Mouse (Mus musculus) forebrain, postnatal 0 days (tissue): ENCODE data around the gene Ptpn13. TPM values are rescaled to one million over a fixed set of nuclear protein-coding genes. Genes with fewer than 3 reads are reported as not detected.
A peak's percentile ranks its signal among the peaks of the same experiment; 100 is the strongest.

ENCODE experiments used
- ATAC-seq: fragments of 200-750 bp; cut with Nextera tagmentation; 2 replicates; pipeline ENCODE4 v1.8.0; 2017; ENCODE audit warnings: mild to moderate bottlenecking, moderate library complexity
- DNase-seq: peaks from one replicate; pipeline ENCODE4 v3.0.0-alpha.2; 2015
- H3K27ac ChIP-seq: fragments of 300-500 bp; sonication (generic); 2 replicates; pipeline ENCODE4 v1.5.1; 2014; ENCODE audit warnings: low read depth, mild to moderate bottlenecking, antibody characterized with exemption, low read length, moderate library complexity, mixed read lengths
- H3K27me3 ChIP-seq: fragments of 300-500 bp; sonication (generic); 2 replicates; pipeline ENCODE4 v1.6.1; 2014; ENCODE audit warnings: mild to moderate bottlenecking, low read length, mixed read lengths; ENCODE audit not compliant: insufficient read depth
- H3K36me3 ChIP-seq: fragments of 300-500 bp; sonication (generic); 2 replicates; pipeline ENCODE4 v1.6.1; 2014; ENCODE audit warnings: mild to moderate bottlenecking, moderate library complexity; ENCODE audit not compliant: insufficient read depth
- H3K4me1 ChIP-seq: fragments of 300-500 bp; sonication (generic); 2 replicates; pipeline ENCODE4 v1.6.1; 2014; ENCODE audit warnings: antibody characterized with exemption; ENCODE audit not compliant: insufficient read depth
- H3K4me2 ChIP-seq: fragments of 300-500 bp; sonication (generic); 2 replicates; pipeline ENCODE4 v1.6.1; 2014; ENCODE audit warnings: low read depth, mild to moderate bottlenecking, moderate library complexity
- H3K4me3 ChIP-seq: fragments of 300-500 bp; sonication (generic); 2 replicates; pipeline ENCODE4 v1.5.1; 2014; ENCODE audit warnings: low read depth, low read length, mixed read lengths
- H3K9ac ChIP-seq: fragments of 300-500 bp; sonication (generic); 2 replicates; pipeline ENCODE4 v1.6.1; 2014; ENCODE audit warnings: mild to moderate bottlenecking
- H3K9me3 ChIP-seq: fragments of 300-500 bp; sonication (generic); 2 replicates; pipeline ENCODE4 v1.6.1; 2016; ENCODE audit warnings: low read length
- CTCF ChIP-seq: sonication (generic); IDR thresholded peaks from 2 replicates; pipeline ENCODE4 v1.5.1; 2016; ENCODE audit warnings: antibody characterized with exemption, control low read depth, low read depth
- WGBS: fragments of 180-500 bp; shearing (Covaris S2); extraction: QIAGEN DNeasy Blood & Tissue Kit; methylation state at CpG from one replicate; pipeline ENCODE4 v1.1.7; 2014; 5-methylcytosine and 5-hydroxymethylcytosine counted together
- polyA plus RNA-seq: library from polyadenylated mRNA; unstranded; fragments of >200 nt; fragmentation: Nextera tagmentation; extraction: Ambion mirVana; gene quantifications from 2 replicates; pipeline ENCODE4 v1.2.1, GENCODE M21; 2015
- total RNA-seq: library from RNA; depleted of rRNA; stranded (reverse); fragments of >200 nt; gene quantifications from 2 replicates; pipeline ENCODE4 v1.2.3, GENCODE M21; 2014

Gene Ptpn13
- total and polyA plus RNA-seq, 2 experiments from 2014 or later: 1.8 to 16.2 TPM

- TF ChIP-seq CTCF: no peak
- H3K4me2 ChIP-seq: no peak overlapping the region
- DNase-seq (no peak), ATAC-seq (no peak)
- no peak overlapping the region for H3K9ac ChIP-seq
- H3K4me3 ChIP-seq: no peak overlapping the region
- no peaks in the 10 kb centered on the region for H3K27me3 ChIP-seq
- no peaks in the 10 kb centered on the region for H3K36me3 ChIP-seq
- H3K4me1 ChIP-seq: no peaks in the 10 kb centered on the region
- WGBS: 31% methylated on average over 8 of the region's 8 CpGs
- no peak overlapping the region for H3K27ac ChIP-seq
- H3K9me3 ChIP-seq: no peaks in the 10 kb centered on the region
These were observed 33.4 kb downstream of the Ptpn13 start for GRCm38 (mm10) chr5:103458411-103458810.

- Histone ChIP-seq H3K4me3 (no peak overlapping the region), H3K9ac (no peak overlapping the region), H3K4me1 (0 out of 2 replicates have a peak, but pooled peaks cover 2% of the 10 kb centered on the region), H3K27ac (no peak overlapping the region), H3K9me3 (no peaks in the 10 kb centered on the region), H3K36me3 (no peaks in the 10 kb centered on the region), H3K4me2 (no peak overlapping the region), H3K27me3 (no peaks in the 10 kb centered on the region)
- no peak for TF ChIP-seq CTCF
- DNase-seq: no peak
- ATAC-seq: no peak
- 87% methylated on average over 8 of the region's 8 CpGs for WGBS
These were observed 34.1 kb downstream of the Ptpn13 start for GRCm38 (mm10) chr5:103458959-103459675.

GRCm38 (mm10) chr5:103460903-103461302, 35.9 kb downstream of the Ptpn13 start:
- no peak for TF ChIP-seq CTCF
- H3K36me3 ChIP-seq: no peaks in the 10 kb centered on the region
- no peaks in the 10 kb centered on the region for H3K27me3 ChIP-seq
- H3K9ac ChIP-seq: no peak overlapping the region
- WGBS: 79% methylated on average over 6 of the region's 6 CpGs
- 0 out of 2 replicates have a peak, but pooled peaks cover 5% of the 10 kb centered on the region for H3K4me1 ChIP-seq
- no peak overlapping the region for H3K27ac ChIP-seq
- no peaks in the 10 kb centered on the region for H3K9me3 ChIP-seq
- no peak overlapping the region for H3K4me3 ChIP-seq
- ATAC-seq (no peak), DNase-seq (no peak)
- no peak overlapping the region for H3K4me2 ChIP-seq

GRCm38 (mm10) chr5:103463661-103464219, 38.7 kb downstream of the Ptpn13 start:
- peak; percentile 32 for DNase-seq
- Histone ChIP-seq H3K4me2 (no peak overlapping the region), H3K27me3 (no peaks in the 10 kb centered on the region), H3K9me3 (no peaks in the 10 kb centered on the region), H3K4me3 (no peak overlapping the region), H3K36me3 (no peaks in the 10 kb centered on the region), H3K27ac (no peak overlapping the region), H3K9ac (no peak overlapping the region), H3K4me1 (0 out of 2 replicates have a peak, but pooled peaks cover 5% of the 10 kb centered on the region)
- WGBS: 41% methylated on average over 10 of the region's 10 CpGs
- no peak for TF ChIP-seq CTCF
- ATAC-seq: peak; percentile 80

GRCm38 (mm10) chr5:103464329-103464728, 39.3 kb downstream of the Ptpn13 start:
- H3K27me3 ChIP-seq: no peaks in the 10 kb centered on the region
- DNase-seq (no peak), ATAC-seq (no peak)
- no peak overlapping the region for H3K9ac ChIP-seq
- TF ChIP-seq CTCF: no peak
- H3K4me2 ChIP-seq: no peak overlapping the region
- H3K27ac ChIP-seq: no peak overlapping the region
- H3K36me3 ChIP-seq: no peaks in the 10 kb centered on the region
- WGBS: 86% methylated on average over 4 of the region's 4 CpGs
- no peaks in the 10 kb centered on the region for H3K9me3 ChIP-seq
- H3K4me3 ChIP-seq: no peak overlapping the region
- 0 out of 2 replicates have a peak, but pooled peaks cover 5% of the 10 kb centered on the region for H3K4me1 ChIP-seq

- DNase-seq (no peak), ATAC-seq (no peak)
- no peak for TF ChIP-seq CTCF
- Histone ChIP-seq H3K36me3 (no peaks in the 10 kb centered on the region), H3K27ac (no peak overlapping the region), H3K27me3 (no peaks in the 10 kb centered on the region), H3K9ac (no peak overlapping the region), H3K9me3 (no peaks in the 10 kb centered on the region), H3K4me2 (no peak overlapping the region), H3K4me1 (0 out of 2 replicates have a peak, but pooled peaks cover 5% of the 10 kb centered on the region), H3K4me3 (no peak overlapping the region)
- WGBS: 69% methylated on average over 10 of the region's 10 CpGs
These were observed 39.8 kb downstream of the Ptpn13 start for GRCm38 (mm10) chr5:103464771-103465170.

- H3K36me3 ChIP-seq: no peaks in the 10 kb centered on the region
- H3K4me1 ChIP-seq: no peaks in the 10 kb centered on the region
- ATAC-seq: no peak
- H3K9ac ChIP-seq: no peak overlapping the region
- no peak overlapping the region for H3K4me3 ChIP-seq
- 90% methylated on average over 5 of the region's 5 CpGs for WGBS
- no peak for TF ChIP-seq CTCF
- no peak overlapping the region for H3K4me2 ChIP-seq
- no peaks in the 10 kb centered on the region for H3K9me3 ChIP-seq
- H3K27me3 ChIP-seq: no peaks in the 10 kb centered on the region
- no peak for DNase-seq
- H3K27ac ChIP-seq: no peak overlapping the region
These were observed 47.7 kb downstream of the Ptpn13 start for GRCm38 (mm10) chr5:103472670-103473069.
